ENCODE assay signal across 17 mouse cellular contexts in the genomic region with DNA sequence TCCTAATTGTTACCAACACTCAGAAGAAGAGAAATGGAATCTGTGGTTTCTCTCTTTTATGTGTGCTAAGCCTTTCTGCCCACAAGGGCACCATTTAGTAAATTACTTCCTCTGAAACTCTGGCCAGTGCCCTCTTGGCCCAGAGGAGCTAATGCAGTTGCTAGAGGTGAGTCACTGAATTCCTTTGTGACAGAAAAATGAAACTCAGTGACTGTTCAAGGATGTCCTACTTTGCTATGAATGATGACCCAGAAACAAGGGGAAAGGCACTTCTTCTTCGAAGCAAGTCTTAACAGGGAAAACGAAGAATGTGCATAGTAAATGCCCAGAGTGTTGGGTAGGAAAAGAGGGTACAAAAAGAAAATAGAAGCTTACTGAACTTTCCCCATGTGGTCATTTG.
DNase-seq lines count a peak whose midpoint lies in the region; ATAC-seq and TF ChIP-seq lines count a peak whose summit lies in the region.
"Had no signal": no experiment of that assay in that cellular context is flagged by ENCODE, and none has a peak within 500 bp of the region (broad histone marks: within the 10 kb centered on the region; RNA-seq: fewer than 3 reads in every experiment).

No protein-coding gene starts in this region.

- H3K4me2 ChIP-seq in kidney, embryonic 15.5 days, result no peak overlapping the region
- H3K4me2 ChIP-seq: liver, embryonic 13.5 days; midbrain, embryonic 12.5 days; neural tube, embryonic 13.5 days had no signal

- H3K4me1 ChIP-seq in kidney, embryonic 15.5 days, result no peaks in the 10 kb centered on the region
- peaks cover 24% of the 10 kb centered on the region for H3K4me1 ChIP-seq in hindbrain, embryonic 10.5 days (replicated peaks)
- H3K4me1 ChIP-seq: liver, embryonic 13.5 days; neural tube, embryonic 13.5 days had no signal

- H3K79me3 ChIP-seq in C2C12 (ENCODE audit: low read depth), result no peaks in the 10 kb centered on the region

- H3K27ac ChIP-seq in kidney, embryonic 15.5 days, result no peak overlapping the region
- H3K27ac ChIP-seq in hindbrain, embryonic 10.5 days, result no peak overlapping the region
- H3K27ac ChIP-seq: forebrain, embryonic 10.5 days; liver, embryonic 13.5 days; midbrain, embryonic 12.5 days; neural tube, embryonic 13.5 days had no signal

- H3K9me3 ChIP-seq in kidney, embryonic 15.5 days (replicated peaks), result no peaks in the 10 kb centered on the region
- H3K9me3 ChIP-seq in hindbrain, embryonic 10.5 days, result no peaks in the 10 kb centered on the region
- H3K9me3 ChIP-seq: forebrain, embryonic 10.5 days; liver, embryonic 13.5 days; midbrain, embryonic 12.5 days; neural tube, embryonic 13.5 days had no signal

- H3K79me2 ChIP-seq in C2C12 (ENCODE audit: control insufficient read depth, insufficient read depth), result no peaks in the 10 kb centered on the region

- TF ChIP-seq CTCF in C2C12 (IDR thresholded peaks at IDR 0.05; ENCODE audit: control insufficient read depth, insufficient read depth, insufficient read length), result no peak

- DNase-seq in kidney, adult 9 months, result peak; percentile 7
- DNase-seq in adrenal gland, postnatal 10 days, result peak; percentile 43
- peak; percentile 3 to 13 for DNase-seq in kidney, postnatal 36 days
- DNase-seq in left cerebral cortex, adult 8-10 months (ENCODE audit: low spot score in 2 of 2), result no peak
- DNase-seq in hindbrain, embryonic 10.5 days (ENCODE audit: low spot score), result no peak
- DNase-seq: cerebellum, adult 11 months; cerebellum, postnatal 25 days; heart, adult 18-20 months; liver, embryonic 13.5 days; right cerebral cortex, postnatal 4 days; thymus, postnatal 36 days had no signal

- H3K4me3 ChIP-seq in kidney, embryonic 15.5 days (replicated peaks), result no peak overlapping the region
- H3K4me3 ChIP-seq in C2C12 (ENCODE audit: insufficient read depth, poor library complexity, severe bottlenecking), result no peak overlapping the region
- H3K4me3 ChIP-seq in hindbrain, embryonic 10.5 days, result no peak overlapping the region
- H3K4me3 ChIP-seq: forebrain, embryonic 10.5 days; liver, embryonic 13.5 days; midbrain, embryonic 12.5 days; neural tube, embryonic 13.5 days had no signal

- 71% methylated on average over 2 of the region's 2 CpGs for WGBS in kidney, embryonic 15.5 days
- 79% methylated on average over 2 of the region's 2 CpGs for WGBS in hindbrain, embryonic 10.5 days

- H3K9ac ChIP-seq in kidney, embryonic 15.5 days, result no peak overlapping the region
- H3K9ac ChIP-seq: liver, embryonic 13.5 days; midbrain, embryonic 12.5 days; neural tube, embryonic 13.5 days had no signal

- H3K36me3 ChIP-seq in kidney, embryonic 15.5 days, result no peaks in the 10 kb centered on the region
- no peaks in the 10 kb centered on the region for H3K36me3 ChIP-seq in C2C12 (ENCODE audit: control insufficient read depth, insufficient read depth)
- H3K36me3 ChIP-seq in hindbrain, embryonic 10.5 days, result no peaks in the 10 kb centered on the region
- H3K36me3 ChIP-seq: forebrain, embryonic 10.5 days; liver, embryonic 13.5 days; midbrain, embryonic 12.5 days; neural tube, embryonic 13.5 days had no signal

- no peaks in the 10 kb centered on the region for H3K27me3 ChIP-seq in kidney, embryonic 15.5 days
- H3K27me3 ChIP-seq in C2C12 (ENCODE audit: control insufficient read depth, insufficient read depth, insufficient read length), result no peaks in the 10 kb centered on the region
- no peaks in the 10 kb centered on the region for H3K27me3 ChIP-seq in hindbrain, embryonic 10.5 days (ENCODE audit: insufficient read depth, poor library complexity, severe bottlenecking)
- H3K27me3 ChIP-seq: liver, embryonic 13.5 days; midbrain, embryonic 12.5 days; neural tube, embryonic 13.5 days had no signal

- no peak for ATAC-seq in kidney, embryonic 15.5 days (replicated peaks; ENCODE audit: low FRiP score)
- ATAC-seq: CD4-positive, CD25-positive, alpha-beta regulatory T cell, adult 4 months had no signal

- no peak overlapping the region for H3ac ChIP-seq in C2C12 (ENCODE audit: control insufficient read depth, insufficient read length, low read depth)

TF ChIP-seq in C2C12, 6 proteins besides CTCF, POLR2A, EP300 and RAD21:
- TF ChIP-seq FOSL1 (IDR thresholded peaks at IDR 0.05; ENCODE audit: insufficient read depth, low read length, poor library complexity, severe bottlenecking) (peak; percentile 4), USF1 (IDR thresholded peaks at IDR 0.05; ENCODE audit: low read depth) (no peak)

Comparison
In these comparisons a context has a peak if more than half of its experiments do, and no peak if none do; other contexts are left out.
1. DNase-seq: peak in kidney, adult 9 months (single experiment), adrenal gland, postnatal 10 days (single experiment) and kidney, postnatal 36 days (2 of 2); none in left cerebral cortex, adult 8-10 months (0 of 2) and hindbrain, embryonic 10.5 days (single experiment).